Mouse (Mus musculus) liver, embryonic 16.5 days (tissue): Measurements from ENCODE around the gene Dpf2. TPM values are rescaled to one million over a fixed set of nuclear protein-coding genes. Genes with fewer than 3 reads are reported as not detected.
"Not testable (repeated sequence)": the region's sequence is repeated elsewhere in the genome, so short reads cannot be mapped to it uniquely, and the experiment has no call there.

ENCODE experiments used
- ATAC-seq: fragments of 200-750 bp; cut with Nextera tagmentation; 2 replicates; pipeline ENCODE4 v1.8.0; 2017; ENCODE audit warnings: low read depth, mild to moderate bottlenecking, moderate number of reproducible peaks, moderate library complexity
- H3K27ac ChIP-seq: fragments of 300-500 bp; sonication (generic); 2 replicates; pipeline ENCODE4 v1.5.1; 2014; ENCODE audit warnings: mild to moderate bottlenecking, low read length
- H3K27me3 ChIP-seq: fragments of 300-500 bp; sonication (generic); 2 replicates; pipeline ENCODE4 v1.6.1; 2014; ENCODE audit warnings: low read depth, low read length, mixed read lengths; ENCODE audit not compliant: control insufficient read depth, insufficient read depth
- H3K36me3 ChIP-seq: fragments of 300-500 bp; sonication (generic); 2 replicates; pipeline ENCODE4 v1.6.1; 2014; ENCODE audit warnings: mild to moderate bottlenecking; ENCODE audit not compliant: control insufficient read depth, insufficient read depth
- H3K4me1 ChIP-seq: fragments of 300-500 bp; sonication (generic); 2 replicates; pipeline ENCODE4 v1.6.1; 2014; ENCODE audit warnings: low read depth, low read length, mixed read lengths; ENCODE audit not compliant: control insufficient read depth
- H3K4me2 ChIP-seq: fragments of 300-500 bp; sonication (generic); 2 replicates; pipeline ENCODE4 v1.6.1; 2014; ENCODE audit warnings: low read depth, low read length, mixed read lengths
- H3K4me3 ChIP-seq: fragments of 300-500 bp; sonication (generic); 2 replicates; pipeline ENCODE4 v1.5.1; 2014; ENCODE audit warnings: low read depth, mild to moderate bottlenecking, low read length
- H3K9ac ChIP-seq: fragments of 300-500 bp; sonication (generic); 2 replicates; pipeline ENCODE4 v1.6.1; 2014; ENCODE audit warnings: low read depth, low read length
- H3K9me3 ChIP-seq: fragments of 300-500 bp; sonication (generic); replicated peaks from 2 replicates; pipeline ENCODE4 v1.6.1; 2016; ENCODE audit warnings: low read length; ENCODE audit not compliant: control insufficient read depth
- WGBS: fragments of 180-500 bp; shearing (Covaris S2); extraction: QIAGEN DNeasy Blood & Tissue Kit; methylation state at CpG from one replicate; pipeline ENCODE4 v1.1.7; 2014; ENCODE audit not compliant: insufficient replicate concordance; 5-methylcytosine and 5-hydroxymethylcytosine counted together
- polyA plus RNA-seq: library from polyadenylated mRNA; unstranded; fragments of >200 nt; fragmentation: Nextera tagmentation; extraction: Ambion mirVana; gene quantifications from 2 replicates; pipeline ENCODE4 v1.2.1, GENCODE M21; 2015

Gene Dpf2
- polyA plus RNA-seq, 1 experiment from 2014 or later = 52.8 TPM

- H3K4me2 ChIP-seq = no peak overlapping the region
- peaks cover 12% of the 10 kb centered on the region for H3K27me3 ChIP-seq
- peaks cover 9% of the 10 kb centered on the region for H3K36me3 ChIP-seq
- ATAC-seq = no peak
- no peak overlapping the region for H3K27ac ChIP-seq
- WGBS = 88% methylated on average over 7 of the region's 7 CpGs
- peaks cover 17% of the 10 kb centered on the region for H3K4me1 ChIP-seq
- no peak overlapping the region for H3K9ac ChIP-seq
- no peak overlapping the region for H3K4me3 ChIP-seq
- H3K9me3 ChIP-seq = no peaks in the 10 kb centered on the region
Observed at GRCm38 (mm10) chr19:5892262-5892661, 20.5 kb downstream of the Dpf2 start.

DNA sequence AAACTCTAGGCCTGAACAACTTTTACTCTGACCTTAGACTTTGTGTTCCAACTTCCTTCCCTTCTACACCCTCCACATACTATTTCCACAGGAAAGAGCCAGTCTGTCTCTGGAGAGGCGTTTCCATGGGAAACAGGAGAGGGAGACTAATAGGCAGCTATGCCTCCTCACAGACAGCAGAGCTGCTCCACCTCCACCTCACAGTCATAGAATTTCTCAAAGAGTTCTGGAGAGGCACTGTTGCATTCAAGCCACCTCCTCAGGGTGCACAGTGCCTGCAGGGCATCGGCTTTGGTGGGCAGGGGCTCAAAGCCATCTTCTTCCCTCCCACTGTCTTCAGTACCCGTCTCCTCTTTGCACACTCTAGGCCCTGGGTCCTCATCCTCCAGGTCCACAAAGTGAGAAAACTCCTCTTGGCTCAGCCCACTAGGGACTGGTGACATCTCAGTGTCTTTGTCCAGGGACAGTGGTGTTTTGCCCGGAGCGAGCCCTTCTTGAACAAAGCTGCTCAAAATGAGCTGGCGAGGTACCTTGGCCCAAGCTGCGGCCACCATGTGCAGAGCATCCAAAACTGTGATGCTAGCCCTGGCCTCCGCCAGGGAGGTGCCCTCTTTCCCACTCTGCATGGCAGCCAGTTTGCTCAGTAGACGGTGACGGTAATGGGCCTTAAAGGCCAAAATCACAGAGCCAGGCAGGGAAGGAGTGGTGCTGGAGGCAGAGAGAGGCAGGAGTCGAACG, 21.1 kb downstream of the Dpf2 start:
- ATAC-seq = no peak
- H3K4me3 ChIP-seq = no peak overlapping the region
- no peaks in the 10 kb centered on the region for H3K9me3 ChIP-seq
- H3K4me1 ChIP-seq = peaks cover 21% of the 10 kb centered on the region
- no peak overlapping the region for H3K4me2 ChIP-seq
- H3K27me3 ChIP-seq = peaks cover 16% of the 10 kb centered on the region
- H3K27ac ChIP-seq = no peak overlapping the region
- H3K36me3 ChIP-seq = peaks cover 6% of the 10 kb centered on the region
- 89% methylated on average over 12 of the region's 12 CpGs for WGBS
- no peak overlapping the region for H3K9ac ChIP-seq

DNA sequence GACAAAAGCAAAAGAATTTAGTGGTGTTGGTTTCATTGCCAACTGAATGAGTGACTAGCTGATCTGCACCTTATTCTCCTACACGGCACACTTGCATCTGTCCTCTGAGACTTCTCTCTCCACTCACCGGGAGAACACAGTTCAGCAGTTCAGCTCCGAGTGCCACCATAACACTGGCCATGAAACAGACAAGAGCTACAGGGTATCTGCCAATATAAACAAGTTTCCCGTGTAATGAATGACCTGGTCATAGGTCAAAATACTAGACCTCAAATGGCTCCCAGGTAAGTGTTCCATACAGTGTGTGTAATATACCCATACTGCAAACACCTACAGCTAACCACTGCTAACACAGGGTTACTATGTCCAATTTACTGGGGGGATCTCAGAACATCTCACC, 23.6 kb downstream of the Dpf2 start:
- H3K9me3 ChIP-seq = no peaks in the 10 kb centered on the region
- WGBS = 64% methylated on average over 4 of the region's 4 CpGs
- peaks cover 27% of the 10 kb centered on the region for H3K4me1 ChIP-seq
- no peak overlapping the region for H3K4me2 ChIP-seq
- H3K9ac ChIP-seq = no peak overlapping the region
- ATAC-seq = no peak
- H3K4me3 ChIP-seq = no peak overlapping the region
- H3K36me3 ChIP-seq = no peaks in the 10 kb centered on the region
- no peak overlapping the region for H3K27ac ChIP-seq
- peaks cover 19% of the 10 kb centered on the region for H3K27me3 ChIP-seq

DNA sequence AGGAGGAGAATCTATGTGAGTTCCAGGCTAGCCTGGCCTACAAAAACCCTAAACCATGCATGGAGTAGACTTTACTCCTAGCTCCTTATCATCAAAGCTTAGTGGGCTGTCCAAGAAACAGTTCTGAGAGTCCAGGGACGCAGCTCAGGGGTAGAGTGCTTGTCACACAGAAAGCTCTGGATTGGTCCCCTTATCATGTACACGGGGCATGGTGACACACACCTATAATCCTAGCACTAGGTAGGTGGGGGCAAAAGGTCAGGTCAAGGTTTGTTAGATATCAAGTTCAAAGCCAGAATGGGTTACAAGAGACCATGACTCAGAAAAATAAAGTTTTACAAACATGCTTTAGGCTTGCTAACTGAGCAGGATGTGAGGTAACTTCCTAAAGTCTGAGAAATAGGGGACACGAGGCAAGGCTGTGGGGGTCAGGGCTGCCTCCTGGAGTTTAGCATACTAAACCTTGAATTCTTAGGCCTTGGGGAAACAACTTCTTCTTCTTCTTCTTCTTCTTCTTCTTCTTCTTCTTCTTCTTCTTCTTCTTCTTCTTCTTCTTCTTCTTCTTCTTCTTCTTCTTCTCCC, 25.5 kb downstream of the Dpf2 start:
- Histone ChIP-seq H3K27ac (0 out of 2 replicates have a peak overlapping the region, but pooled peaks have one; percentile 9), H3K9me3 (no peaks in the 10 kb centered on the region), H3K4me3 (no peak overlapping the region), H3K9ac (no peak overlapping the region; the same call in 1 of the 2 replicates), H3K36me3 (no peaks in the 10 kb centered on the region), H3K4me1 (peaks cover 35% of the 10 kb centered on the region), H3K27me3 (peaks cover 14% of the 10 kb centered on the region), H3K4me2 (no peak overlapping the region)
- no peak for ATAC-seq
- WGBS = 32% methylated on average over 3 of the region's 3 CpGs

DNA sequence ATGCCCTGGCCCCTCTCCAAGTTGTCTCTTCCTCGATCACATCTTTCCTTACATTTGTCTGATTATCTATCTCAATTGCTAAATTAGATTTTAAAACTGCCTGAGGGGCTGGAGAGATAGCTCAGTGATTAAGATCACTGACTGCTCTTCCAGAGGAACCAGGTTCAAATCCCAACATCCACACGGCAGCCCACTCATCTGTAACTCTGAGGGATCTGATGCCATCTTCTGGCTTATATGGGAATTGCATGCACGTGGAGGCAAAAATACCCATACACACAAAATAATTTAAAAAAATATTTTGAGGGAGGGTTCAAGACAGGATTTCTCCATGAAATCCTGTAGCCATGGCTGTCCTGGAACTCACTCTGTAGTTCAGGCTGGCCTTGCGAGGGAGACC, 27.0 kb downstream of the Dpf2 start:
- ATAC-seq = no peak
- Histone ChIP-seq H3K9ac (no peak overlapping the region), H3K4me2 (no peak overlapping the region), H3K4me3 (no peak overlapping the region), H3K36me3 (no peaks in the 10 kb centered on the region), H3K9me3 (no peaks in the 10 kb centered on the region), H3K4me1 (peaks cover 38% of the 10 kb centered on the region), H3K27ac (no peak overlapping the region), H3K27me3 (peaks cover 7% of the 10 kb centered on the region)
- 64% methylated on average over 4 of the region's 4 CpGs for WGBS

GRCm38 (mm10) chr19:5883935-5884334, 28.9 kb downstream of the Dpf2 start:
- H3K4me3 ChIP-seq = no peak overlapping the region
- H3K9ac ChIP-seq = 0 out of 2 replicates have a peak overlapping the region, but pooled peaks have one; percentile 23
- peaks cover 38% of the 10 kb centered on the region for H3K4me1 ChIP-seq
- H3K9me3 ChIP-seq = no peaks in the 10 kb centered on the region
- peak overlapping the region; percentile 85 for H3K27ac ChIP-seq
- peak overlapping the region; percentile 22; the same call in 1 of the 2 replicates for H3K4me2 ChIP-seq
- H3K36me3 ChIP-seq = no peaks in the 10 kb centered on the region
- peak; percentile 93 for ATAC-seq
- 50% methylated on average over 1 of the region's 1 CpGs for WGBS
- peaks cover 7% of the 10 kb centered on the region for H3K27me3 ChIP-seq

- H3K36me3 ChIP-seq, H3K9ac ChIP-seq, H3K27ac ChIP-seq, H3K4me3 ChIP-seq, H3K9me3 ChIP-seq, H3K4me2 ChIP-seq, H3K27me3 ChIP-seq, ATAC-seq: not testable (repeated sequence)
- peaks cover 50% of the 10 kb centered on the region for H3K4me1 ChIP-seq
- WGBS = 51% methylated on average over 5 of the region's 5 CpGs
Observed at GRCm38 (mm10) chr19:5882079-5882478, 30.7 kb downstream of the Dpf2 start.

- no peaks in the 10 kb centered on the region for H3K9me3 ChIP-seq
- no peak overlapping the region for H3K9ac ChIP-seq
- H3K27ac ChIP-seq = no peak overlapping the region
- no peaks in the 10 kb centered on the region for H3K36me3 ChIP-seq
- H3K4me2 ChIP-seq = no peak overlapping the region
- 80% methylated on average over 6 of the region's 6 CpGs for WGBS
- peaks cover 3% of the 10 kb centered on the region; the same call in 1 of the 2 replicates for H3K27me3 ChIP-seq
- peaks cover 49% of the 10 kb centered on the region for H3K4me1 ChIP-seq
- H3K4me3 ChIP-seq = no peak overlapping the region
- no peak for ATAC-seq
Observed at GRCm38 (mm10) chr19:5881155-5881554, 31.7 kb downstream of the Dpf2 start.

- Histone ChIP-seq H3K36me3 (no peaks in the 10 kb centered on the region), H3K4me3 (no peak overlapping the region), H3K27ac (no peak overlapping the region), H3K9me3 (no peaks in the 10 kb centered on the region), H3K4me1 (peaks cover 48% of the 10 kb centered on the region), H3K4me2 (no peak overlapping the region), H3K27me3 (no peaks in the 10 kb centered on the region), H3K9ac (no peak overlapping the region)
- no peak for ATAC-seq
- 84% methylated on average over 7 of the region's 7 CpGs for WGBS
Observed at GRCm38 (mm10) chr19:5879735-5880134, 33.1 kb downstream of the Dpf2 start.
